Mouse (Mus musculus): ENCODE data around the gene Acsl1.
"Not testable (repeated sequence)": the region's sequence is repeated elsewhere in the genome, so short reads cannot be mapped to it uniquely, and the experiment has no call there.

The Acsl1 gene

DNA sequence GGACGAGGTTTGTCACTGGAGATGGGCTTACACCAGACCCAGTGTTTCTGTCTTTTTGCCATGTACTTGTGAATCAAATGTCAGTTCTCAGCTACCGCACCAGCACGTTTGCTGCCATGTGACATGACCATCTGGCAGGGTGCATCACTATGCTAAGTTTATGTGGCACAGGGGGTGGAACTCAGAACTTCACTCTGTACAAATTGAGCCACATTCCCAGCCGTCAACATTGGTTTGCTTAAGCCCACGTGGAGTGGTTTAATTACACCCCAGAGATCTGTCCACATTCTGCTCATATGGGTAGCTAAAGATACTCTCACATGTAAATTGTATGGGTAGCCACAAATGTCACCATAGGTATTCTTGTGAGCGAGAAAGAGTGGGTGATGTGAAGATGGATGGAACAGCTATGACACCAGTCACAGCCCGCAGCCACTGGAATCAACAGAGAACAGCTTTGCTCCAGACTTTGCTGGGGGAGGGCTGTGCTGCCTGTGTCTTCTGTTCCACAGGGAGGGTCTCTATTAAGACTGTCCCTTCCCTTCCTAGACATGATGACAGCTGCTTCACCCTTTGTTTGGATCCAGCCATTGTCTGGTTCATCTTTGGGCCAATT lies 96.2 kb downstream of the Acsl1 start:
- DNase-seq, result no peak

DNA sequence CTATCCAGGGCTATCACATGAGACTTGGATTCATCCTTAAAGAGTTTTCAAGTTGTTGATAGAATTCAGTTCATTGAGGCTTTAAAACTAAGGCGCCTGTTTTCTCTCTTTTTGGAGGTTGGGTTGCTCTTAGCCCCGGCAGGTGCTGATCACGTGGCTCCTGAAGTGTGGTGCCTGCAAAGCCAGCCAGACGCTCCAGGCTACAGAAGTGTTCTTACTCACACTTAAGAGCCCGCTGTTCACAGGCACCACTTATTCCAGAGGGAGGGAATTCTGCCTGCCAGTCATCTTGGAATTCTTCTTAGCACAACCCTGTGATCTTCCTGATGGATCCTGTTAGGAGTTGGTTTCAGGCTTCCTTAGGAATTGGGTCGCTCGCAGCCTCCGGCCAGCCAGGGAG lies 97.1 kb downstream of the Acsl1 start:
- no peak for DNase-seq

DNA sequence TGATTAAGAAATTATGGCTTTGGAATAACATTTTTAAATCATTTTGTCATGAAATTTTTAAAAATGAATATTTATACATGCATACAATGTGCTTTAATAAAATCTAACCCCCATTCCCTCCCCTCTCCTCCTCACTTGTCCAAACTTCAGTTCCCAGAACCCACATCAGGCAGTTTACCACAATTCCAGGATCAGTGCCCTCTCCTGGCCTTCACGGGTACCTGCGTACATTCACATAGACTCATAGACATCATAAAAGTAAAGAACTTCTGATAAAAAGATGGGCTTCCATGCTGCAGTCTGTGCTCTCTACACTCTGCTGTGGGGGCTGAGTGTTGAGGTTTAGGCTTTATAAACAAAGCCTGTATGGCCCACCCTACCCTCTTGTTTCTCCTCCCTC lies 98.1 kb downstream of the Acsl1 start:
- DNase-seq, result no peak

DNA sequence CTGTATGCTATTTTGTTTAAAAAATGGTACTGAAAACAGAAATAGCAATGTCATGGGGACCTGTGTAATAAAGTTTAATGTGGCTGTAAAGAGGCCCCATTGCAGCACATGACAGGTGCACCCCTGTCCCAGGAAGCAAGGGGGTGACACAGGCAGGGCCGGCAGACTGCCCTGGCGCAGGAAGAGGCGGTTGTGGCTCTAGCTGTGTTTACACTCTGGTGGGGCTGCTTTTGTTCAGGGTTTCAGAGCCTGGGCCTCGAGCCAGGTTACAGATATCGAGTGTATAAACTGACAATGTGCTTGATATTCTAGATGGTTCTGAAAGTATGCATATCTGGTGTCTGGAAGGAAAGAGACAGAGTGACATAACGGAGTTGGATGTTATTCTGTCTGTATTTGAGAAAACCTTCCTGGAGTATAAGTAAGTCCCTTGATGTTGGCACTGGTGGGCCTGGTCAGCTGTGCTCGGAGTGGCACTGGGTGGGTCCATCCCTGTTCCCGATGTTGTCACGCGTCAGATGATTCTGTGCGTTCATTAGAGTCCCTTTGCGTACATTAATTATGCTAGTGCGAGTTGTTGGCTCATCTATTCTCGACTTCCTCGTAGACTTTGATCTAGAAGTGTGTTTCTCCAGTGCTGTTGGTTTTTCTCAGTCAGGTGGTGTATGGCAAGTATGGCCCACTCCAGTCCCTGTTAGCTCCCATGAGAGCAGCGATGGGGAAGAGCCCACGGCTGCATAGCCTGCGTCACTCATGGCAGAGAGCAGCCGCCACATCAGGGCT lies 99.0 kb downstream of the Acsl1 start:
- no peak for DNase-seq

DNA sequence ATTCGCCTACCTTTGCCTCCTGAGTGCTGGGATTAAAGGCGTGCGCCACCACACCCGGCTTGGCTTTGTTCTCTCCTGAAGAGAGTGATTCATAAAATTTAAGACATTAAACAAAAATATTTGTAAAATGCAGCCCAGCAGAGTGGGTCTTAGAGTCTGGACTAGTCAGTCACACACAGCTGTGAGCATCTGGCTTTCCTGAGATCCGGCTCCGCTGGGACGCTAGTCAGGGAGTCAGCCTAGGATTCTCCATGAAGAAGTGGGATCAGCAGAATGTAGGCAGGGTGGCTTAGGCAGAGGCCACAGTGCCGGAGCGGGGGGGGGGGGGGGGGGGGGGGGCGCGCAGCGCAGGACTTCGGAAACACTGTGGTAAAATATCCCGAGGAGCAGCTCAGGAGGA lies 99.8 kb downstream of the Acsl1 start:
- no peak for DNase-seq

DNA sequence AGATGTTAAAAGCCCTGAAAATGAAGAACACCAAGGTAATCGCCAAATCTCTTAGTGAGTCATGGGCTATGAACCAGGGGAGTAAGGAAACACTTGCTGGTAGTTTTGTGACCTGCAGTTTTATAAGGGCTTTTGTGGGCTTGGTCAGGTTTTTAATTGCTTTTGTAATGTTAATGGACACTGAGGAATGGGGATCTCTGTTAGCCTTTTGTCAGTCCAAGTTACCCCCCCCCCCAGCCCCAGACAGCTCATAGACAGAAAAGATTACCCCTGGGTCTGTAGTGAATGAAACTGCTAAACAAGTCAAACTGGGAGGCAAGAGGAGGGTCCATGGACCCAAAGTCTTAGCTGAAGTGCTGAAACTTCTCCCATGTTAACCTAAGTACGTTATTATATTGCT lies 102.6 kb downstream of the Acsl1 start:
- no peak for DNase-seq

DNA sequence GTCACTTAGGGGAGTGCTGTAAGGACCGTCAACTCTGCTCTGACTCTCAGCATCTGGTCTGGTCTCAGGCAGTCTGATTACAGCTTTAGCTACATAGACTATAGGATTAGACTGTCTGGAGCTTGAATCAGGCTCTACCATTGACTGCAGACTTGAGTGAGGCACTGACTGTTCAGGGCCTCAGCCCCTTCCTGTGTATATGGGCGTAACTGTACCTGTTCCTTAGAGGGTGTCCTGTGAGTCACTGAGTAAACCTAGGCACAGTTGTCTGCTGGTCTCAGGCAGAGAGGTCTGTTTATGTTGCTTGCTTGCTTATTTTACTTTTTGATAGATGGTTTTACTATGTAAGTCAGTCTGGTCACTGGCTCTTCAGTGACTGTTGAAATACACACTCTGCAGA lies 103.1 kb downstream of the Acsl1 start:
- no peak for DNase-seq

DNA sequence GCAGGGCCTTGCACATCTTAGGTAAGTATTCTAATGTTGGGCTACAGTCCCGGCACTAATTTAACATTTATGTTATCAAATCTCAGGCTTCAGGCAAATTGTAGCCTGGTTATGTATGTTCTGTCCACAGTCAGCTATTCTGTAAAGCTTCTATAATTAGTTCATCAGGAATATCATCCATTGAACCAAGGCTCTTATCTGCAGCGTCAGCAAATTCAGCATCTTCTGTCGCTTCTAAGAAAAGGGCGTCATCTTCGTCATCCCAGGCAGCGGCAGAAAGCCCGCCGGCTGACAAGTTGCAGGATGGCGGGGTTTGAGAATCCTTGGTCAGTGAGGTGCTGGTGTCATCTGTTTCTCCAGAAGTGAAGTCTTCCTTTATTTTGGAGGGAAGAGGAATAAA lies 108.0 kb downstream of the Acsl1 start:
- DNase-seq, result no peak

DNA sequence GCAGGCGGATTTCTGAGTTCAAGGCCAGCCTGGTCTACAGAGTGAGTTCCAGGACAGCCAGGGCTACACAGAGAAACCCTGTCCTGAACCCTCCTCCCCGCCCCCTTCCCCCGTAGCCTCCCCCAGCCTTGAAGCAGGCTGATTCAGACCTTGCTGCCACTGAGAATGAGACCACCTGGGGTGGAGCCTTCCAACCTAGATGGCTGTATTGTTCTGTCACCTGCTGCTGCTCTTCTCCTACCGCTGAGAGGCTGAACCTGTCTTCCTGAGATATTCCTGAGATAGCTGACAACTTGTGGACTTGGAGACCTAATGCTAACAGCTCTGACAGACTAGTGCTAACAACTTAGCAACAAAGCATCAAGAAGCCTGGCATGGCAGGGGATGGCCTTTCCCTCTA lies 113.5 kb downstream of the Acsl1 start:
- DNase-seq, result not testable (repeated sequence)

DNA sequence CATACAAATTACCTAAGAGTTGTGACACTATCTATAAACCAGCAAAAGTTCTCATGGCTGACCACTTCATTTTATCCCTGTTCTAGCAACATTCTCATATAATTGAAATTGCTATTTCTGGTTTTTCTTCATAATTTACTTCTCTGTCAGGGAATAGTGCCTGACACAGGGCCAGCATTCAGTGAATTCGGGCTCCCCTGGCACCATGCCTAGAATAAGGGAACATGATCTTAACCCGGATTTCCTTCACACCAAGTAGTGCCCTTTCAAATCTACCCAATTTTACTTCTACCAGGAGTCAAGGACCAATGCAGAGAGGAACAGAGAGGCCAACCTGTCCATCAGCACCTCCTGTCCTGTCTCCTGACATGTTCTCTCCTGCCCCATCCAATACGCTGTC lies 114.7 kb downstream of the Acsl1 start:
- DNase-seq, result no peak

All from cerebellum, postnatal 14 days (tissue).